Mouse (Mus musculus): ENCODE measurements around the gene Rassf2. TPM values are rescaled to one million over a fixed set of nuclear protein-coding genes. Genes with fewer than 3 reads are reported as not detected.

Rassf2 gene
- polyA plus RNA-seq, 1 experiment from 2014 or later: 16.4 TPM

DNA sequence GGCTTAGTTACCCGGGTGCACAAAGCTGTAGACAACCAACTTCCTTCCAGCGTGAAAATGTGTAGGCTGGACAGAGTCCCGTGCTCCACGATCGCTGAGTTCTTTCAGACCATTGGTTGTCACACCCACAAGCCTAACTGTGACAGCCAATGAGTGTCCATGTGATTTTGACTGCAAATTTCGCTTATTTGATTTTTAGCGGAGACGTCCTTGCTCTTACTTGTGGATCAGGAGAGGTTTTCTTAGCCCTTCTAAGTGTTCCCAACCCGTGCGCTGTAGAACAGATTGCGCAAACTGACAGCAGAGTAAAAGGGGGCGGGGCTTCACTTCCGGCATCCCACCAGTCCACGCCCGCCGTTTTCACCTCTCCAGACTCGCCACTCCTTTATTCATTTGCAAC lies 74.8 kb downstream of the Rassf2 start:
- Histone ChIP-seq H3K27ac (ENCODE audit: low read length) (no peak overlapping the region), H3K36me3 (ENCODE audit: control insufficient read depth, insufficient read depth, low read length) (no peaks in the 10 kb centered on the region), H3K4me1 (ENCODE audit: control insufficient read depth, insufficient read depth, low read length) (peaks cover 4% of the 10 kb centered on the region), H3K4me2 (ENCODE audit: low read depth, low read length) (peak overlapping the region; percentile 61), H3K9ac (ENCODE audit: low read length) (peak overlapping the region; percentile 44; the same call in 1 of the 2 replicates), H3K9me3 (replicated peaks; ENCODE audit: control insufficient read depth, low read length) (no peaks in the 10 kb centered on the region), H3K4me3 (replicated peaks; ENCODE audit: low read length) (peak overlapping the region; percentile 38), H3K27me3 (ENCODE audit: control insufficient read depth, insufficient read depth, low read length) (peaks cover 15% of the 10 kb centered on the region)
- no peak for ATAC-seq (ENCODE audit: insufficient read depth, low FRiP score)
- WGBS: 4% methylated on average over 17 of the region's 17 CpGs

DNA sequence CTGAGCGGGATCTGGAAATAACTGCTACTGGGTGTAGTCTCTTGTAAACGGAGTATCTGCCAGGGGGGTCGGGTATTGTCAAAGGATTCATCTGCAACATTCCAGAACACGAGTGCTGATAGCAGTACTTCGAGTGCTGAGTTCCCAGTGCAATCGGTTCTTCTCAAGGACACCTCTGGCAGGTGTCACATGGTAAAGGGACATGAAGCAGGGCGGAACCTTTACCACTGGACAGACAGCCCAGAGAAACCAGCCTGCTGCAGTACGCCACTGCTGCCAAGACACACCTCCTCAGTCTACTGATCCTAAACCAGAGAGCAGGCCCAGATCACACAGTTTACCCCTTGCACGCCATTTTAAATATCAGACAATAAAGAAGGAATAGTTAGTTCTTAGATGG lies 75.2 kb downstream of the Rassf2 start:
- H3K4me2 ChIP-seq (ENCODE audit: low read depth, low read length): peak overlapping the region; percentile 61
- no peak overlapping the region for H3K27ac ChIP-seq (ENCODE audit: low read length)
- peak overlapping the region; percentile 44; the same call in 1 of the 2 replicates for H3K9ac ChIP-seq (ENCODE audit: low read length)
- H3K27me3 ChIP-seq (ENCODE audit: control insufficient read depth, insufficient read depth, low read length): peaks cover 17% of the 10 kb centered on the region
- 39% methylated on average over 9 of the region's 9 CpGs for WGBS
- H3K36me3 ChIP-seq (ENCODE audit: control insufficient read depth, insufficient read depth, low read length): no peaks in the 10 kb centered on the region
- peaks cover 4% of the 10 kb centered on the region for H3K4me1 ChIP-seq (ENCODE audit: control insufficient read depth, insufficient read depth, low read length)
- H3K4me3 ChIP-seq (replicated peaks; ENCODE audit: low read length): peak overlapping the region; percentile 38
- H3K9me3 ChIP-seq (replicated peaks; ENCODE audit: control insufficient read depth, low read length): no peaks in the 10 kb centered on the region
- ATAC-seq (ENCODE audit: insufficient read depth, low FRiP score): no peak

DNA sequence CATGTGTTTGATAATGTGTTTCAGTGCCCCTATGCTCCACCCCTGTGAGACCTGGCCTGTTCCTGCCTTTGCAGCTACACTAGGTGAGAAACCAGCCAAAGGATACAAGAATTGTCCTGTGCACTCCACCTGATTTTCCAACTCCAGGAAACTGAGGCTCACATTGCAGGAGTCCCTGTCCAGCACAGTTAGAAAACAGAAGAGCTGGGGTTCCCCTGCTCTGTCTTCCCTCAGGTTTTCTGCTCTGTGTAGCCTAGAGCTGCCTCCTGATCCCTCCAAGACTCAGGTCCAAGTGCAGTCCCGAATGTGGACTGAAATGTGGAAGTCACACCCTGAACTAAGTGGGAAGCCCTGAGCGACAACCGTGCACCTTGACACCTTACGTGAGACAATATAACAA lies 76.3 kb downstream of the Rassf2 start:
- H3K36me3 ChIP-seq (ENCODE audit: control insufficient read depth, insufficient read depth, low read length): no peaks in the 10 kb centered on the region
- H3K4me2 ChIP-seq (ENCODE audit: low read depth, low read length): peak overlapping the region; percentile 36; the same call in 1 of the 2 replicates
- peaks cover 4% of the 10 kb centered on the region for H3K4me1 ChIP-seq (ENCODE audit: control insufficient read depth, insufficient read depth, low read length)
- H3K9ac ChIP-seq (ENCODE audit: low read length): no peak overlapping the region
- no peak for ATAC-seq (ENCODE audit: insufficient read depth, low FRiP score)
- peaks cover 17% of the 10 kb centered on the region for H3K27me3 ChIP-seq (ENCODE audit: control insufficient read depth, insufficient read depth, low read length)
- 88% methylated on average over 4 of the region's 4 CpGs for whole genome bisulfite sequencing
- H3K9me3 ChIP-seq (replicated peaks; ENCODE audit: control insufficient read depth, low read length): no peaks in the 10 kb centered on the region
- H3K4me3 ChIP-seq (replicated peaks; ENCODE audit: low read length): peak overlapping the region; percentile 26
- no peak overlapping the region for H3K27ac ChIP-seq (ENCODE audit: low read length)

DNA sequence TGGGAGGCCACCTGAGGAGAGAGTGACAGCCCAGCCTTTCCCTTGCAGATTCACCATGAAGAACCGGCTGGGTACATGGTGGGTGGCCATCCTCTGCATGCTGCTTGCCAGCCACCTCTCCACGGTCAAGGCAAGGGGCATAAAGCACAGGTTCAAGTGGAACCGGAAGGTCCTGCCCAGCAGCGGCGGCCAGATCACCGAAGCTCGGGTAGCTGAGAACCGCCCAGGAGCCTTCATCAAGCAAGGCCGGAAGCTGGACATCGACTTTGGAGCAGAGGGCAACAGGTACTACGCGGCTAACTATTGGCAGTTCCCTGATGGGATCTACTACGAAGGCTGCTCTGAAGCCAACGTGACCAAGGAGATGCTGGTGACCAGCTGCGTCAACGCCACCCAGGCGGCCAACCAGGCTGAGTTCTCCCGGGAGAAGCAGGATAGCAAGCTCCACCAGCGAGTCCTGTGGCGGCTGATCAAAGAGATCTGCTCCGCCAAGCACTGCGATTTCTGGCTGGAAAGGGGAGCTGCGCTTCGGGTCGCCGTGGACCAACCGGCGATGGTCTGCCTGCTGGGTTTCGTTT lies 77.0 kb downstream of the Rassf2 start:
- Histone ChIP-seq H3K36me3 (ENCODE audit: control insufficient read depth, insufficient read depth, low read length) (no peaks in the 10 kb centered on the region), H3K9me3 (replicated peaks; ENCODE audit: control insufficient read depth, low read length) (no peaks in the 10 kb centered on the region), H3K4me2 (ENCODE audit: low read depth, low read length) (peak overlapping the region; percentile 36; the same call in 1 of the 2 replicates), H3K27me3 (ENCODE audit: control insufficient read depth, insufficient read depth, low read length) (peaks cover 17% of the 10 kb centered on the region), H3K4me1 (ENCODE audit: control insufficient read depth, insufficient read depth, low read length) (peaks cover 4% of the 10 kb centered on the region), H3K9ac (ENCODE audit: low read length) (peak overlapping the region; percentile 42), H3K27ac (ENCODE audit: low read length) (no peak overlapping the region), H3K4me3 (replicated peaks; ENCODE audit: low read length) (peak overlapping the region; percentile 26)
- no peak; the same call in 1 of the 2 replicates for ATAC-seq (ENCODE audit: insufficient read depth, low FRiP score)
- WGBS: 12% methylated on average over 29 of the region's 29 CpGs

DNA sequence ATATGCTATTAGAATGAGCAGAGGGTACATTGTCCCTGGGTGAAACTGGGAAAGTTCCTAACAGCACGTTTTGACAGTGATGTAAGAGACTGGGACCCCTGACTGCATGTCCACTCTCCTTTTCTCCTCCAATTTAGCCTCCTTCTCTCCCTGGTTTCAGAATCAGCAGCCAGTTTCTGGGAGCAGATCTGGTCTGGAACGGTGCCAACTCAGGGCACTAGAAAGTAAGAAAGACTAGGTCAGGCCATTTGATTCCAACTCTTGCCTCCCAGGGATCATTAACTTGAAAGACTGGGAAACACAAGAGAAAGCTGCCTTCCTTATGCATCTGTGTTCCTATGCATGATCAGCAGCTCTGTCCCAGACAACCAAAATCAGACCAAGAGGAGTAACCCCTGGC lies 77.6 kb downstream of the Rassf2 start:
- Histone ChIP-seq H3K4me2 (ENCODE audit: low read depth, low read length) (no peak overlapping the region), H3K4me3 (replicated peaks; ENCODE audit: low read length) (0 out of 2 replicates have a peak overlapping the region, but pooled peaks have one; percentile 26), H3K9me3 (replicated peaks; ENCODE audit: control insufficient read depth, low read length) (no peaks in the 10 kb centered on the region), H3K9ac (ENCODE audit: low read length) (no peak overlapping the region), H3K27me3 (ENCODE audit: control insufficient read depth, insufficient read depth, low read length) (peaks cover 17% of the 10 kb centered on the region), H3K27ac (ENCODE audit: low read length) (no peak overlapping the region), H3K36me3 (ENCODE audit: control insufficient read depth, insufficient read depth, low read length) (no peaks in the 10 kb centered on the region), H3K4me1 (ENCODE audit: control insufficient read depth, insufficient read depth, low read length) (peaks cover 4% of the 10 kb centered on the region)
- ATAC-seq (ENCODE audit: insufficient read depth, low FRiP score): no peak
- 41% methylated on average over 2 of the region's 2 CpGs for WGBS

DNA sequence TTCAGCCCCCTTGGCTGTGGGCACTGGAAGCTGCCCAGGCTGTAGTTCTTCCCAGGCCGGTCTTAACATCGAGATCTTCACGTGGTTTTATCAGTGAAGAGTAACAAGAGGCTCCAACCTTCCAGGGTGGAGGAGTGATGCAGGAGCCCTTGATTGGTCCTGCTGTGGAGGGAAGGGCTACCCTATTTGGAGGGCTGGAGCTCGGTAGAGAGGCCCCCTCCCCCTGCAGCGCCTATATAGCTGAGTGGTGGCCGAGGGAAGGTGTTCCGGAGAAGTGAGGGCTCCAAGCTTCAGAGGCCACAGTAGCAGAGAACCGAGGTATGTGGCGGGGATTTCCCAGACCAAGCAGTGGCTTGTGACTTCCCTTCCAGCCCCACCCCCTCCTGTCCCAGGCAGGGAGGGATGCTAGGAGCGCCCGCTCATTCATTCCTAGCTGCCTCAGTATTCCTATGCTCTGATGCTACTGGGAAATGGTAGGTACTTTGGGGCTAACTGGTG lies 79.4 kb downstream of the Rassf2 start, which contains the start of gene Prnd:
Gene Prnd (plus strand): TSS at position 264 of the 498 bp plus-strand sequence.
- Histone ChIP-seq H3K9me3 (replicated peaks; ENCODE audit: control insufficient read depth, low read length) (no peaks in the 10 kb centered on the region), H3K9ac (ENCODE audit: low read length) (no peak within 1 kb of the TSS), H3K4me2 (ENCODE audit: low read depth, low read length) (no peak within 1 kb of the TSS), H3K27me3 (ENCODE audit: control insufficient read depth, insufficient read depth, low read length) (peaks cover 17% of the 10 kb centered on the region), H3K4me3 (replicated peaks; ENCODE audit: low read length) (0 out of 2 replicates have a peak within 1 kb of the TSS, but pooled peaks have one; percentile 3), H3K4me1 (ENCODE audit: control insufficient read depth, insufficient read depth, low read length) (peaks cover 4% of the 10 kb centered on the region), H3K27ac (ENCODE audit: low read length) (no peak within 1 kb of the TSS), H3K36me3 (ENCODE audit: control insufficient read depth, insufficient read depth, low read length) (no peaks in the 10 kb centered on the region)
- peak; percentile 49; the same call in 1 of the 2 replicates for ATAC-seq (ENCODE audit: insufficient read depth, low FRiP score)
- 13% methylated on average over 11 of the region's 11 CpGs for WGBS

DNA sequence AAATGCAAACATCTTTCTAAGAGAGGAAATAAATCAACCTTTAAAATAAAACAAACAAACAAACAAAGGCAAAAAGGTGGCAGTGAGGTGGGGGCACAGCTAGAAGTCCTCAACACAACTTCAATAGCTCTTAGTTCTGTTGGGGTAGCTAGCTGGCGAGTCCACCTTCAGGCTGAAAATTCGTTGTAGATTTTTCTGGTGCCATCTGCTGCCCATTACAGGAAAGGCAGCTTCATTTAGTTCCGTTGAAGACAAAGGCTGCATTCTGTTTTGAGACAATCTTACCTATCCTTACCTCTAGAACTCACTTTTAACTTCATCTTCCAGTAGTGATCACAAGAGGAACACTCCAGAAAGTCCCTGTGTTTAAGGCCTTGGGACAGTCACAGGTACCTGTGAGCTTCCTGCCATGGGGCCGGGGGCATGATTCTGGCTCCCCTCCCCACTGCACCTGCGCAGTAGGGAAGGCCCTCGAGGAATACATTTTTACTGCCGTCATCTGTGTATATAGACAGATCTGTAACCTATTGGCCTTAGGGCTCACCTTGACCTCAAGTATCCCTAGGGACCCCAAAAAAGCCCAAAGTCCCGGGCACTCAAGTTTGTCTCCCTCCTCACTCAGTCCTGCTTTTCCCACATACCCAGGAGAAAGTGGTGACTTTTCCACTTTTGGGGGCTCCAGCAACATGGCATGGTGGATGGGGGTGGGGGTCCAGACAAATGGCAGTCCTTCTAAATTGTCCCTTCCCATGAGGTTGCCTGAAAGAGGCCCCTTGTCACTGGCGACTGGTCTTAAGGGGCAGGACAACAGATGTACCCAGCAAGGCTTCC lies 80.1 kb downstream of the Rassf2 start:
- WGBS: 40% methylated on average over 9 of the region's 9 CpGs
- Histone ChIP-seq H3K4me1 (ENCODE audit: control insufficient read depth, insufficient read depth, low read length) (peaks cover 4% of the 10 kb centered on the region), H3K9ac (ENCODE audit: low read length) (no peak overlapping the region), H3K4me3 (replicated peaks; ENCODE audit: low read length) (no peak overlapping the region), H3K9me3 (replicated peaks; ENCODE audit: control insufficient read depth, low read length) (no peaks in the 10 kb centered on the region), H3K27me3 (ENCODE audit: control insufficient read depth, insufficient read depth, low read length) (peaks cover 17% of the 10 kb centered on the region), H3K27ac (ENCODE audit: low read length) (no peak overlapping the region), H3K36me3 (ENCODE audit: control insufficient read depth, insufficient read depth, low read length) (no peaks in the 10 kb centered on the region), H3K4me2 (ENCODE audit: low read depth, low read length) (no peak overlapping the region)
- no peak; the same call in 1 of the 2 replicates for ATAC-seq (ENCODE audit: insufficient read depth, low FRiP score)

DNA sequence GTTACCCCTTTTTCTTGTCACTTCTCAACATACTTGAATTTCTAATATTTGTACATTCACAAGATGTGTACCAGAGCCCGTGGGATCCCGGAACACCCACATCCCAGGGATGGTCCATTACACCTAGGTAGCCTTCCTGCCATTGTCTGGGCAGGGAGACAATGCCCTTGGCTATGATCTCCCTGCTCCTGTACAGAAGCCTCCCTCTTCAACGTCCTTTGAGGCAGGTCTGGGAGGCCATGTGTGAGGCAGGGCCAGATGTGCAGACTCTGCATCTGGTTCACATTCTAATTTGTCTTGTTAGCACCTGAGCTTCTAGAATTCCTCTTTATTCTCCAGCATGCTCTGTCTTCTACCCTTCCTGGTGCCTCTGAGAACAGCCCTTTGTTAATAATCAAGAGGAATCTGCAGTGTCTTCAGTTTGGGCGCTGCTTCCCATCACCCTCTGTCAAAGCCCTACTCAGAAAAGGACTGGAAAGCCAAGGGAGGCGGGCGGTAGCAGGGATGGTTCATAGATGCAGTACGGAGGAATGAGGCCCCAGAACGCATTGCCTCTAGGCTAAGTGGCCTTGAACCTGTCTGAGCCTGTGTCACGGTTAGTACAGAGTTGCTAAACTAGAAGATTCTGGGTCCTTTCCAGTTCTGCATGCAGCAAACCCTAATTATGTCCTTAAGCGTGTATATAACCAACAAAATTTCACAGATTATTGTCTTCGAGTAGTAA lies 81.0 kb downstream of the Rassf2 start:
- Histone ChIP-seq H3K4me3 (replicated peaks; ENCODE audit: low read length) (no peak overlapping the region), H3K27me3 (ENCODE audit: control insufficient read depth, insufficient read depth, low read length) (peaks cover 16% of the 10 kb centered on the region), H3K9me3 (replicated peaks; ENCODE audit: control insufficient read depth, low read length) (no peaks in the 10 kb centered on the region), H3K4me2 (ENCODE audit: low read depth, low read length) (no peak overlapping the region), H3K4me1 (ENCODE audit: control insufficient read depth, insufficient read depth, low read length) (peaks cover 4% of the 10 kb centered on the region; the same call in 1 of the 2 replicates), H3K9ac (ENCODE audit: low read length) (no peak overlapping the region), H3K36me3 (ENCODE audit: control insufficient read depth, insufficient read depth, low read length) (no peaks in the 10 kb centered on the region), H3K27ac (ENCODE audit: low read length) (no peak overlapping the region)
- 64% methylated on average over 11 of the region's 11 CpGs for WGBS
- no peak for ATAC-seq (ENCODE audit: insufficient read depth, low FRiP score)
